Mouse (Mus musculus) spleen, adult 2 months (tissue): ENCODE results near the gene Hoxa4. TPM values are rescaled to one million over a fixed set of nuclear protein-coding genes. Genes with fewer than 3 reads are reported as not detected.

ENCODE experiments used
- DNase-seq, 2 experiments: peaks; one replicate each; pipeline versions ENCODE4 v3.0.0 to v3.0.0-alpha.2; 2012 to 2021; ENCODE audit warnings: low spot score in 2 of 2, low read depth in 1 of 2
- H3K27ac ChIP-seq: fragments of 200-500 bp; 2 replicates; pipeline ENCODE4 v1.5.1; 2012; ENCODE audit warnings: low read length, inconsistent platforms; ENCODE audit not compliant: insufficient read depth
- H3K27me3 ChIP-seq: fragments of 200-500 bp; 2 replicates; pipeline ENCODE4 v1.6.1; 2012; ENCODE audit warnings: mild to moderate bottlenecking, moderate library complexity, low read length, inconsistent platforms; ENCODE audit not compliant: control insufficient read depth, insufficient read depth
- H3K36me3 ChIP-seq: fragments of 200-500 bp; 2 replicates; pipeline ENCODE4 v1.6.1; 2012; ENCODE audit warnings: mild to moderate bottlenecking, low read length, inconsistent platforms; ENCODE audit not compliant: control insufficient read depth, insufficient read depth
- H3K4me1 ChIP-seq: fragments of 200-500 bp; 2 replicates; pipeline ENCODE4 v1.6.1; 2011; ENCODE audit warnings: inconsistent platforms; ENCODE audit not compliant: control insufficient read depth, insufficient read depth, insufficient read length
- H3K4me3 ChIP-seq: fragments of 200-500 bp; 2 replicates; pipeline ENCODE4 v1.5.1; 2011; ENCODE audit warnings: mild to moderate bottlenecking, inconsistent platforms; ENCODE audit not compliant: insufficient read depth, insufficient read length; ENCODE audit errors: extremely low read depth
- CTCF ChIP-seq: fragments of 200-500 bp; IDR thresholded peaks from 2 replicates; pipeline ENCODE4 v1.5.1; 2011; ENCODE audit warnings: mild to moderate bottlenecking, inconsistent platforms; ENCODE audit not compliant: insufficient read depth, insufficient read length, insufficient replicate concordance; ENCODE audit errors: extremely low read depth
- POLR2A ChIP-seq: fragments of 200-500 bp; IDR thresholded peaks from 2 replicates; pipeline ENCODE4 v1.6.1; 2011; ENCODE audit warnings: low read depth, low read length, inconsistent platforms
- WGBS: fragments of 180-500 bp; shearing (Covaris S2); methylation state at CpG from one replicate; pipeline ENCODE4 v1.1.7; 2018; 5-methylcytosine and 5-hydroxymethylcytosine counted together
- polyA plus RNA-seq: library from polyadenylated mRNA; depleted of rRNA; stranded (reverse); fragments of >200 nt; gene quantifications from 2 replicates; pipeline ENCODE4 v1.2.3, GENCODE M21; 2012; rRNA removed

The Hoxa4 gene
- 0.68 and 0.79 TPM in 2 replicates for polyA plus RNA-seq

- no peaks in the 10 kb centered on the region for H3K36me3 ChIP-seq
- TF ChIP-seq POLR2A (no peak), CTCF (no peak)
- H3K4me3 ChIP-seq: peak within 1 kb of the TSS; percentile 76
- DNase-seq: no peak
- H3K27ac ChIP-seq: peak within 1 kb of the TSS; percentile 26; the same call in 1 of the 2 replicates
- WGBS: 13% methylated on average over 86 of the region's 102 CpGs
- H3K4me1 ChIP-seq: peaks cover 3% of the 10 kb centered on the region
- peaks cover 7% of the 10 kb centered on the region for H3K27me3 ChIP-seq
Observed at GRCm38 (mm10) chr6:52190906-52191810, at the start of gene Hoxa4. Gene Hoxa4 (minus strand): TSS chr6:52191753.

GRCm38 (mm10) chr6:52241001-52241621 lies 49.6 kb upstream of the Hoxa4 start:
- Histone ChIP-seq H3K4me3 (no peak overlapping the region), H3K4me1 (peaks cover 6% of the 10 kb centered on the region; the same call in 1 of the 2 replicates), H3K36me3 (no peaks in the 10 kb centered on the region), H3K27ac (no peak overlapping the region), H3K27me3 (peaks cover 51% of the 10 kb centered on the region)
- WGBS: 9% methylated on average over 9 of the region's 9 CpGs
- no peak for DNase-seq
- TF ChIP-seq CTCF (no peak), POLR2A (no peak)

- peak; percentile 47 to 66 for DNase-seq
- H3K36me3 ChIP-seq: no peaks in the 10 kb centered on the region
- no peak within 1 kb of the TSS for H3K4me3 ChIP-seq
- TF ChIP-seq CTCF: peak; percentile 85; the same call in 1 of the 2 replicates
- TF ChIP-seq POLR2A: no peak
- H3K27ac ChIP-seq: no peak within 1 kb of the TSS
- H3K27me3 ChIP-seq: peaks cover 46% of the 10 kb centered on the region
- 7% methylated on average over 35 of the region's 35 CpGs for WGBS
- H3K4me1 ChIP-seq: peaks cover 6% of the 10 kb centered on the region; the same call in 1 of the 2 replicates
Observed at GRCm38 (mm10) chr6:52240389-52241000, 48.9 kb upstream of the Hoxa4 start, which contains the start of gene Hoxa10. Gene Hoxa10 (minus strand): TSS chr6:52240854.

- H3K36me3 ChIP-seq: no peaks in the 10 kb centered on the region
- no peak overlapping the region for H3K27ac ChIP-seq
- TF ChIP-seq CTCF (no peak), POLR2A (no peak)
- H3K27me3 ChIP-seq: peaks cover 43% of the 10 kb centered on the region
- 8% methylated on average over 30 of the region's 30 CpGs for WGBS
- peaks cover under 1% of the 10 kb centered on the region; the same call in 1 of the 2 replicates for H3K4me1 ChIP-seq
- DNase-seq: no peak
- no peak overlapping the region for H3K4me3 ChIP-seq
Observed at GRCm38 (mm10) chr6:52239625-52240388, 48.3 kb upstream of the Hoxa4 start.

GRCm38 (mm10) chr6:52238976-52239375 lies 47.4 kb upstream of the Hoxa4 start:
- Histone ChIP-seq H3K36me3 (no peaks in the 10 kb centered on the region), H3K27me3 (peaks cover 45% of the 10 kb centered on the region), H3K27ac (no peak overlapping the region), H3K4me3 (no peak overlapping the region), H3K4me1 (peaks cover 5% of the 10 kb centered on the region; the same call in 1 of the 2 replicates)
- 29% methylated on average over 7 of the region's 7 CpGs for WGBS
- TF ChIP-seq CTCF: no peak
- TF ChIP-seq POLR2A: no peak
- no peak for DNase-seq

DNA sequence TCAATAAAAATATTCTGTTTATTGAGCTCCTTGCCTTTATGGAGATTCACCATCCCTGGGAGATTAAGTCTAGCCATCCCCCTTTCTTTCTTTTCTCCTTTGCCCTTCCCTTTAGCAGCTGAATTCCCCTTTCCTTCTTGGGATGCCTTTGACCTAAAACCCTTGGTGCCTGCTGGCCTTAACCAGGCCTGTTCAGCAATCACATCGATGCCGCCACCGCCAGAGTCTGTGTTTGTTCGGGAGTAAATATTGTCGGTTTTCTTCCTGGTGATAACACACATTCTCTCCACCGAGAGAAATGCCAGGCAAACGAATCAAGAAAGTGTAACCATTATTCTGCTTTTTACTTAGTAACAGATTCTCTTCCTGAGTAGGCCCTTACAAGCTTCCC lies 46.6 kb upstream of the Hoxa4 start:
- Histone ChIP-seq H3K27me3 (peaks cover 44% of the 10 kb centered on the region), H3K27ac (no peak overlapping the region)
- WGBS: 49% methylated on average over 7 of the region's 7 CpGs

More for the DNA sequence above, 46.6 kb upstream of the Hoxa4 start:
- Histone ChIP-seq H3K4me1 (peaks cover 7% of the 10 kb centered on the region; the same call in 1 of the 2 replicates), H3K36me3 (no peaks in the 10 kb centered on the region), H3K4me3 (no peak overlapping the region)
- no peak for DNase-seq
- no peak for TF ChIP-seq POLR2A
- no peak for TF ChIP-seq CTCF
